27 mouse cellular contexts compared by ENCODE assay signal in the genomic region with DNA sequence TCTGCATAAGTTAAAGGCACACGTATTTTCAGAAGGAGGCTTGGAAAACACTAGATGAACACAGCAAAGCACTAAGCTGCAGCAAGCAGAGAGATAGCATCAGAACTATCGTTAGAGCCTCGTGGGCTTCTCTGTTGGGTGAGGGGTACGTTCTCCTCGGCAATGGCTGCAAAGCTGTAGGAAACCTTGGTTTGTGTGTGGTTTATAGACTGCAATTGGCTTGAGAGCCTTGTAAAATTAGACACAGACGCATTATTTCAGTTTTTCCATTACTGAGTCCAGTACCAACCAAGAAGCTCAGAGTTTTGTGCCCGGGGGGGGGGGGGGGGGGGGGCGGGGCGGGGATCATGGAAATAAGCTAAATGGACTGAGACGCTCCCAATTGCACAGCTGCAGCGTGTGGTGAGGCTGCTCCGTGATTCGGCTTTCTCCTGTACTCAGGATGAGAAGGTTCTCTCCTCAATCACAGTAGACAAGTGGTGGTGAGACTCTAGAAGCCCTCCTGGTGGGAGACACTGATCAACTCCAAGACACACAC.
"Had no signal": no experiment of that assay in that cellular context is flagged by ENCODE, and none has a peak within 500 bp of the region (broad histone marks: within the 10 kb centered on the region; RNA-seq: fewer than 3 reads in every experiment).

No protein-coding gene starts in this region.

- H3K4me3 ChIP-seq: gastrocnemius, adult 2 months; heart, embryonic 10.5 days; heart, embryonic 12.5 days; hindbrain, embryonic 10.5 days; hindbrain, embryonic 12.5 days; intestine, embryonic 15.5 days; layer of hippocampus, adult 2 months; liver, embryonic 13.5 days; liver, embryonic 15.5 days had no signal

- H3K27ac ChIP-seq: gastrocnemius, adult 2 months; heart, embryonic 10.5 days; hindbrain, embryonic 10.5 days; hindbrain, embryonic 12.5 days; hindbrain, embryonic 14.5 days; intestine, embryonic 15.5 days; layer of hippocampus, adult 2 months; liver, embryonic 13.5 days; liver, embryonic 15.5 days had no signal

- H3K9me3 ChIP-seq: heart, embryonic 10.5 days; heart, embryonic 12.5 days; hindbrain, embryonic 10.5 days; hindbrain, embryonic 12.5 days; intestine, embryonic 15.5 days; liver, embryonic 13.5 days; liver, embryonic 15.5 days had no signal

- H3K4me2 ChIP-seq: heart, embryonic 12.5 days; hindbrain, embryonic 12.5 days; hindbrain, embryonic 14.5 days; intestine, embryonic 15.5 days; liver, embryonic 11.5 days; liver, embryonic 13.5 days; liver, embryonic 15.5 days had no signal

- DNase-seq: gastrocnemius, adult 2 months; gastrocnemius, postnatal 10 days; gastrocnemius, postnatal 25 days; heart, adult 18-20 months; heart, postnatal 10 days; heart, postnatal 4 days; kidney, adult 18-20 months; kidney, adult 8-10 months; kidney, postnatal 10 days; kidney, postnatal 25 days; kidney, postnatal 4 days; left cerebral cortex, postnatal 4 days; liver; liver, embryonic 13.5 days; liver, postnatal 0 days had no signal

- H3K9ac ChIP-seq: heart, embryonic 12.5 days; hindbrain, embryonic 12.5 days; hindbrain, embryonic 14.5 days; intestine, embryonic 15.5 days; liver, embryonic 13.5 days; liver, embryonic 15.5 days; liver, postnatal 0 days had no signal

- ATAC-seq: hindbrain, embryonic 16.5 days; inflammation-experienced regulatory T-cells, adult 6 months; intestine, postnatal 0 days; liver, postnatal 0 days had no signal

- H3K4me1 ChIP-seq: heart, embryonic 10.5 days; hindbrain, embryonic 10.5 days; hindbrain, embryonic 12.5 days; liver, embryonic 13.5 days; liver, embryonic 15.5 days had no signal

- H3K27me3 ChIP-seq: heart, embryonic 12.5 days; hindbrain, embryonic 12.5 days; intestine, embryonic 15.5 days; liver, embryonic 13.5 days; liver, embryonic 15.5 days had no signal

- H3K36me3 ChIP-seq: heart, embryonic 10.5 days; heart, embryonic 12.5 days; hindbrain, embryonic 10.5 days; hindbrain, embryonic 12.5 days; intestine, embryonic 15.5 days; liver, embryonic 13.5 days; liver, embryonic 15.5 days had no signal
